Mouse (Mus musculus) gastrocnemius, postnatal 25 days (tissue): ENCODE data around the gene Anapc7. TPM values are rescaled to one million over a fixed set of nuclear protein-coding genes. Genes with fewer than 3 reads are reported as not detected.
"Not testable (repeated sequence)": the region's sequence is repeated elsewhere in the genome, so short reads cannot be mapped to it uniquely, and the experiment has no call there.

Source experiments
- DNase-seq: peaks from one replicate; pipeline ENCODE4 v3.0.0; 2022
- total RNA-seq, 2 experiments: library from RNA; stranded (reverse); gene quantifications; 1 replicate in 1 of 2; 2 replicates in 1 of 2; pipeline ENCODE4 v1.2.3; 2021

Gene Anapc7
- total RNA-seq, 2 experiments from 2014 or later: 12.3 to 13.4 TPM

GRCm38 (mm10) chr5:122451324-122451723 is 29.8 kb downstream of the Anapc7 start:
- DNase-seq: no peak

- no peak for DNase-seq
These were observed 30.7 kb downstream of the Anapc7 start for GRCm38 (mm10) chr5:122452194-122452593.

GRCm38 (mm10) chr5:122453188-122453587 is 31.7 kb downstream of the Anapc7 start:
- no peak for DNase-seq

- DNase-seq: no peak
These were observed 32.9 kb downstream of the Anapc7 start for GRCm38 (mm10) chr5:122454442-122454841.

GRCm38 (mm10) chr5:122454883-122455282 is 33.4 kb downstream of the Anapc7 start:
- DNase-seq: no peak

- DNase-seq: no peak
These were observed 34.1 kb downstream of the Anapc7 start for GRCm38 (mm10) chr5:122455584-122455983.

- DNase-seq: not testable (repeated sequence)
These were observed 35.6 kb downstream of the Anapc7 start for GRCm38 (mm10) chr5:122457054-122457453.

GRCm38 (mm10) chr5:122458066-122458465 is 36.6 kb downstream of the Anapc7 start:
- no peak for DNase-seq

- DNase-seq: no peak
These were observed 37.8 kb downstream of the Anapc7 start for GRCm38 (mm10) chr5:122459335-122459734.

GRCm38 (mm10) chr5:122460656-122461055 is 39.2 kb downstream of the Anapc7 start:
- DNase-seq: no peak

- no peak for DNase-seq
These were observed 39.9 kb downstream of the Anapc7 start for GRCm38 (mm10) chr5:122461431-122461830.

- no peak for DNase-seq
These were observed 50.2 kb downstream of the Anapc7 start for GRCm38 (mm10) chr5:122471658-122472057.

GRCm38 (mm10) chr5:122474643-122475363 is 53.3 kb downstream of the Anapc7 start:
- DNase-seq: no peak

GRCm38 (mm10) chr5:122476078-122476477 is 54.6 kb downstream of the Anapc7 start:
- DNase-seq: no peak

GRCm38 (mm10) chr5:122477492-122477891 is 56.0 kb downstream of the Anapc7 start:
- no peak for DNase-seq

GRCm38 (mm10) chr5:122479131-122479530 is 57.6 kb downstream of the Anapc7 start:
- no peak for DNase-seq

- DNase-seq: no peak
These were observed 60.4 kb downstream of the Anapc7 start for GRCm38 (mm10) chr5:122481844-122482243.

GRCm38 (mm10) chr5:122482733-122483391 is 61.4 kb downstream of the Anapc7 start:
- DNase-seq: no peak

- DNase-seq: not testable (repeated sequence)
These were observed 64.8 kb downstream of the Anapc7 start for GRCm38 (mm10) chr5:122486243-122486642.

GRCm38 (mm10) chr5:122487825-122488224 is 66.3 kb downstream of the Anapc7 start:
- DNase-seq: no peak

- no peak for DNase-seq
These were observed 68.7 kb downstream of the Anapc7 start for GRCm38 (mm10) chr5:122490148-122490547.

- DNase-seq: no peak
These were observed 69.9 kb downstream of the Anapc7 start for GRCm38 (mm10) chr5:122491385-122491784.

GRCm38 (mm10) chr5:122493035-122493434 is 71.5 kb downstream of the Anapc7 start:
- no peak for DNase-seq

GRCm38 (mm10) chr5:122494449-122494848 is 73.0 kb downstream of the Anapc7 start:
- DNase-seq: no peak
